Mouse (Mus musculus): ENCODE results near the gene Gm20388. TPM values are rescaled to one million over a fixed set of nuclear protein-coding genes. Genes with fewer than 3 reads are reported as not detected.

The Gm20388 gene
- total RNA-seq, 1 experiment from 2014 or later = 3.6 TPM

DNA sequence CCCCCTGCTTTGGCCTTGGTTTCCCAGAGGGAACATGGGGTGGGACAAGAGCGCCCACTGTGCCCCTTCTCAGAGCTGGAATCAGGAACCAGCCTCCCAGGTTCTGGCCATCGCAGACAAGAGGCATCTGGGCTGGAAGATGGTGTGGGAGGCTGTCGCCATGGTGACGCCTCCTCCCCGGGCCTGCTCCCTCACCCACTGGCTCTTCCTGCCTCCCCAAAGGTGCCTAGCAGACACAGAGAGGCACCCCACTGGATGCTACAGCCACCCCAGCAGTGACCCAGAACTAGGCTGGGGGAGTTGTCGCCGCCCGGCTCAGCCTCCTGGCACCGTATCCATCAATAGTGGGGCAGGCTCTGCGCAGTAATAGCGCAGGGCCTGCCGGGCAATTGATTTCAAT lies 530.1 kb downstream of the Gm20388 start:
- no peak for DNase-seq

- no peak for DNase-seq
These were observed 531.0 kb downstream of the Gm20388 start for GRCm38 (mm10) chr8:120441637-120442036.

- no peak for DNase-seq
These were observed 531.8 kb downstream of the Gm20388 start for GRCm38 (mm10) chr8:120442306-120443003.

GRCm38 (mm10) chr8:120445249-120445648 lies 534.6 kb downstream of the Gm20388 start:
- no peak for DNase-seq

DNA sequence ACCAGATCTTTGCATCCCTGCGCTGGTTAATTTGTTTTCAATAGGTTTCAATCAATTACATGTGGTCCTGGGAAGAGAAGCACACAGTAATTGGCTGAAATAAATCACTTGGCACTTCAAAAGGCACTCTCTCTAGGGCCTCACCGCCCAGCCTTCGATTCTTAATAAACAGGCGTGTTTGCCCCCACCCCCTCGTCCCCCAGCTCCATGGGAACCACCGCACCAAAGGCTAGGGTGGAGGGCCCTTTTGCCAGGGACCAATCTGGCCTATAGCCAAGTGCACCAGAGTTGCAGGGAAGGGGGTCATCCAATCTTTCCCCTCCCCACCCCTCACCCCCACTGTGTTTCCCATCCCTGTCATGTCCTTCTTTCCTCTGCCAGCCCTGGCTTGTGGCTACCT lies 537.5 kb downstream of the Gm20388 start:
- DNase-seq = no peak

DNA sequence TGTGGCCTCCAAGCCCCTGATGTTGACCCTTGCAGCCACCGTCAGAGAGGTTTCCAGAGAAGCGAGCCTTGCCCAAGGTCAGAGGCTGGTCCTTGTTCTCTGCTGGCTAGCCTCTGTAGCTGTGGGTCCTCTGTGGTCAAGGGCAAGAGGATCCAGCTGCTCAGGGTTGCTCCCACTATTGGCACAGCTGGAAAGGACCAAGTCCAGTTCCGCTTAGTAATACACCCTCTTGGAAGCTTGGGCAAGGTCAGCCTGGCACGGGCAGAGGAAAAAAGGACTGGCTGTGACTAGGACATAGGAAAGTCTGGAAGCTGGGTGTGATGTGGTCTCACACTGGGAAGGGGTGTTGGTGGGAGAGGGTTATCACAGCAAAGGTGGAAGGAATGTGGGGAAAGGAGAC lies 538.5 kb downstream of the Gm20388 start:
- peak; percentile 62 for DNase-seq

DNA sequence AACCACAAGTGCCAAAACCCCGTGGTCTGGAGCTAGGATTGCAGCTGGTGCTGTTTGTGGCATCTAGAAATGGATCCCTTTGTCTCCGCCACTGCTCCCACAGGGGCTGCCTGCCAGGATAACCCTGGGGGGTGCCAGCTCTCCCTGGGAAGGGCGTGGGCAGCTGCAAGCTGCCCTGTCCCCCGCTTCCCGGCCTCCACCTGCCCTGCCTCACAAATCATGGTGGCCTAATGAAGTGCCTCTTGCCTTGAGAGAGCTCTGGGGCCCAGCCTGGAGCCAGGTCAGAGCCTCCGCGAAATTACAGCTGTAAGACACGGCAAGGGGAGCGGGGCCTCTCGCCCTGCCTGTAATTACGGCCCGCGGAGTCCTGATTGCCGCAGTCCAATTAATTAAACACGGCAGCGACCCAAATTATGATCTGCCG lies 539.0 kb downstream of the Gm20388 start:
- DNase-seq = no peak

GRCm38 (mm10) chr8:120452111-120452510 lies 541.5 kb downstream of the Gm20388 start:
- no peak for DNase-seq

DNA sequence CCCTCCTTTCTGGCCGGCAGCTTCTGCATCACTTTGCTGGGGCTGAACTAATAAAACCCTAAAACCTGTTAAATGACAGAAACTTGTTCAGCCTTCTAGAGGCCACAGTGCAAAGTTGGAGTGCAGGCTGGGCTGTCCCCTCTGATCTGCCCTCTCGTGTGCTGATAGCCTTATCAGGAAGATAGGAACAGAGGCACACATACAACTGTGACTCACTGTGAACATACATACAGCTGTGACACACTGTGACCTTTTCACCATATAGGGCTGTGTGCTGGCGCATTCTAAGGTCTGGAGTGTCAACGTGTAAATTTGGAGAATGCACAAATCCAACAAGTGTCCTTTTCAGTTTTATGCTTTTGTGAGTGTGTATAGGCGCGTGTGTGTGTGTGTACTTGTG lies 543.8 kb downstream of the Gm20388 start:
- no peak for DNase-seq

GRCm38 (mm10) chr8:120460375-120460774 lies 549.7 kb downstream of the Gm20388 start:
- DNase-seq = no peak

DNA sequence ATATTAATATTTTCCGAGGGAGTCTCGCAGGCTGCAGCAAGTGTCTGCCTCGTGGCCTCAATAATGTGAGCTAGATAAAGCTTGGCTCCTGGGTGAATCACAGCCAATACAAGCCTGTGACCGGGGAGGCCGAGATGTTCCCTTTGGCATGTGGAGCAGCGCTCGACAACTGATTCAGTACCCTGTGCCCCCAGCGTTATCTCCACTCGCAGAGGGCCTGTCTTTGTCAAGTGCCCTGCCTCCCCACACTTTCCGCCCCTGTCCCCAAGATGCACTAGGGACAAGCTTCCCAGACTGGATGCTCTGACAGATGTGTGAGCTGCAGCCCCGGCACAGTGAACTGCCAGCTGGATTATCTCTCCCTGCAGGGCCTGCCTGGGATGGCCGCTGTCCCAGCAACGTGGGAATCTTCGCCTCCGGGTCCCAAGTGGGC lies 551.5 kb downstream of the Gm20388 start:
- no peak for DNase-seq

DNA sequence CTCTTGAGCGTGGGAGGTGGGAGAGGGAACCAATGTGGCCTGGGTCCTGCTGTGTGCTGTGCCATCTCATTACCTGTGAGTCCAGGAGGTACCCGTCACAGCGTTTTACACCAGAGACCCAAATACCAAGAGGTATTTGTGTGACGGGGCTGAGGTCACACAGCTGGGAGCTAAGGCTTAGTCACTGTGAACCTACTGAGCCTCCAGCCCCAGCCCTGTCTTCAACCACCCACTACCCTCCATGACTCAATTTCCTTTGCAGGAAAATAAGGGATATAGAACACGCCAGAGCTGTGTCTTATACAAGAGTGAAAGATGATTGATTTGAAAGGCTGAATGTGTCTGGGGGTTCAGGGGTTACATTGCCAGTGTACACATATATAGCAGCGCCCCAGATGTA lies 552.0 kb downstream of the Gm20388 start:
- DNase-seq = no peak

DNA sequence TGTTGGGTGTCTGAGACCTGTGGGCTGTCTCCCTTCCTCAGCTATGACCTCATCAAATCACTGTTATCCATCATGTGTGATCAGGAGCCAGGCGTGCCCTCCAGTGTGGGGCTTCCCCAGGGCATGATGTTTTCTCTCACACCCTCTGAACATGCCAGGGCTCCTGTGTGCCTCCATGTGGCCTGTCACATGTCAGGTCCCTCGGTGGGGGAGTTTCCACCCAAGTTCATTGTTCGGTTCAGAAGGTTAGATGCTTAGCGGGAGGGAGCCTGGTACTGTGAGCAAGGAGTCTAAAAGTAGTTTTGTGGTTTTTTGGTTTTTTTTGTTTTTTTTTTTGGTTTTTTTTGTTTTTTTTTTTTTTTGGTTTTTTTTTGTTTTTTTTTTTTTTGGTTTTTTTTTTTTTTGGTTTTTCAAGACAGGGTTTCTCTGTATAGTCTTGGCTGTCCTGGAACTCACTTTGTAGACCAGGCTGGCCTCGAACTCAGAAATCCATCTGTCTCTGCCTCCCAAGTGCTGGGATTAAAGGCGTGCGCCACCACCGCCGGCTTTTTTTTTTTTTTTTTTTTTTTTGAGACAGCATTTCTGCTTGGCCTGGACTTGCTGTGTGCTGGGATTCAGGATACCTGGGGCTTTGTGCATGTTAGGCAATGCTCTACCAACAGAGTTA lies 553.4 kb downstream of the Gm20388 start:
- DNase-seq = no peak

DNA sequence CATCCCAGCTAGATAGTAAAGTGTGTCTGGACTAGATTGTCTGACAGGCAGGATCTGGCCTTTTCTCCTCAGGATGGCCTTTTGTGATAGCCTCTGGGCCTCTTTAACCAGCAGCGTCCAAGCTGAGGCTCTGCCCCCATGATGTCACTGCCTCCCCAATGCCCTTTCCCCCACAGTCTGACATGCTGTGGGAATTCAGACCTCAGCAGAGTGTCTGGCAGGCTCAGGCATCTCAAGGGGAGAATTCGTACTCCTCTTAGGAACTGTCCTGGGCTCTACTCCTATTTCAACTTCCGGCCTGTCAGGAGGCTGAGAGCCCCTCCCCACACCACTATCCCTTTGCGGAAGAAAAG lies 553.9 kb downstream of the Gm20388 start:
- DNase-seq = no peak

- no peak for DNase-seq
These were observed 555.1 kb downstream of the Gm20388 start for GRCm38 (mm10) chr8:120465710-120466109.

DNA sequence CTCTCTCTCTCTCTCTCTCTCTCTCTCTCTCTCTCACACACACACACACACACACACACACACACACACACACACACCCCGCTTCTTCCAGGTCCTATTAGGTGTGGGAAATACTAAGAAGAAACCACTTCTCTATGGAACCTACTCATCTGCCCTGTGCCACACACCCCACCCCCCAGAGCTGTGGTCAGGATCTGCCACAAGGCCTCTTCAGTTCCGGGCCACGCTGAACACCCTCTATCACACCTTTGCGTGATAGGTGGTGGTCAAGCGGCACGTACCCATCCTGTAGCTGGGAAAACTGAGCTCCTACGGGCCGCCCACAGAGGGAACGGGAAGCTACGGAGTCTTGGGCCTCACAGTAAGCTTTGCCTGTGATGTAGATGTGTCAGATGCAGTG lies 555.6 kb downstream of the Gm20388 start:
- no peak for DNase-seq

- no peak for DNase-seq
These were observed 557.0 kb downstream of the Gm20388 start for GRCm38 (mm10) chr8:120467598-120467997.

DNA sequence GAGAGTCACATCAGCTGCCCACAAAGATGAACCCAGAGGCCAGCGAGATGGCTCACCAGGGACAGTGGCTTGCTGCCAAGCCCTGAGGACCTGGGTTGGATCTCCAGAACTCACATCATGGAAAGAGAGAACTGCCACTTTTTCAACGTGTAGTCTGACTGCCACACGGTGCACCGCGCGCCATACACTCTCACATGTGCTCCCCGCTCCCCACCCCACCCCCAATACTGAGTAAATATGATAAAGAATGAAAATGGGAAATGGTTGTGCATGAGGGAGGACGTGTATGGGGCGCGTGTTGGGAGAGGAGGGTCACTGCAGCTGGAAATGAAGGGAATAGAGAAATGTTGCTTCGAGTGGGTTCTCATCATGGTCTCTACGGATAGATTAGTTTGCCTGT lies 559.5 kb downstream of the Gm20388 start:
- no peak for DNase-seq

- no peak for DNase-seq
These were observed 560.5 kb downstream of the Gm20388 start for GRCm38 (mm10) chr8:120471166-120471565.

DNA sequence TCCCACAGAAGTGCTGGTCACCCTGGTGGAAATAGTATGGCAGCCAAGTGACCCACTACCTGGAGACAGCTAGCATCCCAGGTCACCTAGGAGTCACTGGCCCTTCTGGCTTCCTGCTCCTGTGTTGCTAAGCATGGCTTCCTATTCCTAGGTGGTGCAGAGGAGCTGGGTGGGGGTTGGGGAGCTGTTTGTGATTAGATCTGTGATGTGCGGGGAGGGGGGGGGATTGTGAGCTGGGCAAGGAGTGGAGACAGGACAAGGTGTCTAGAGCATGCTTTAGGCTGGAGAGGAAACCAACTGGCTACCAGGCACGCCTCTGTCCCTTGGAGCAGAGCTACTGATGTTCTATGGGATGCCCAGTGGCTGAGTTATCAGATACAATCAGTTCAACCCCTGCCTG lies 561.1 kb downstream of the Gm20388 start:
- no peak for DNase-seq

DNA sequence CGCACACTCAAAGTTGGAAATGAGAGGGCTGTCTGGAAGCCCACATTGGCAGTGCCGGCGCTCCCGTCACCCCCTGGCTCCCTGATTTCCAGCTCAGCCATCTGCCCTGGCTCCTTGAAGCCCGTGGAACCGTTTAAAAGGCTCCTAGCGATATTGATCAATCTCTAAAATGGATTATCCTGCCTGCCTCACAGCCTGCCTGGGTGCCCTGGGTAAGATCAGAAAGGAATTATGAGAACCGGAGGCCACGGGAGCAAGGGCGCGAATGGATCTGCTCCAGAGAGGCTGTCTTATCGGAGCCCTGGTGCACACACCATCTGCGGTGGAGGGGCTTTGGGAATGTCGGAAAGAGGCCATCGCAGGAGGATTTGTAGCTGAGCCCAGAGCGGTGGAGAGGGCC lies 561.6 kb downstream of the Gm20388 start:
- no peak for DNase-seq

GRCm38 (mm10) chr8:120473729-120474364 lies 563.2 kb downstream of the Gm20388 start:
- peak; percentile 74 for DNase-seq

- DNase-seq = no peak
These were observed 564.0 kb downstream of the Gm20388 start for GRCm38 (mm10) chr8:120474496-120475235.
